Mouse (Mus musculus): ENCODE measurements around the gene Cask. TPM values are rescaled to one million over a fixed set of nuclear protein-coding genes. Genes with fewer than 3 reads are reported as not detected.

The Cask gene
- total and polyA plus RNA-seq, 3 experiments, result 9.4 to 13.3 TPM; not detected in 1

DNA sequence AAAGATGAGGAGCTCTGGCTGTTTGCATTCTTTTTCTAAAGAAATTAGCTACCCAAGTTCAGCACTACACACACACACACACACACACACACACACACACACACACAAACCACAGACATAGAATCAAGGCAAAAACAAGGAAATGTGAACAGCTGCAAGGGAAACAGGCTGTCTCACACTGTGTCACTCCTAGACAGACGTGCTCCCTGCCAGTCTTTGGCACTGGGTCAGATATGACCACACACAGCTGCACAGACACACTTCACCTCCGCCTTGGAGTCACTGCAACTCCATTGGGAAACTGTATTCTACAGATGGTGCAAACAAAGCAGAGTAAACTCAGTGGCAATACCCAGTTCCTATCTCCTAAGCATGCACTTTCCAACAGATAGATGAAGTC, 274.6 kb downstream of the Cask start:
- no peaks in the 10 kb centered on the region for H3K4me1 ChIP-seq (ENCODE audit: control insufficient read depth in 1 of 2, insufficient read depth in 2 of 2, low read length in 2 of 2)
- no peak for DNase-seq (ENCODE audit: low read depth, low spot score)
- H3K79me2 ChIP-seq (ENCODE audit: control insufficient read depth, insufficient read depth, low read length, poor library complexity), result no peaks in the 10 kb centered on the region
- 0 out of 4 replicates have a peak, but pooled peaks cover 0 to 2% of the 10 kb centered on the region in 2 experiments for H3K36me3 ChIP-seq (ENCODE audit: control insufficient read depth in 1 of 2, insufficient read depth in 2 of 2, low read length in 2 of 2)
- H3K27me3 ChIP-seq (ENCODE audit: control insufficient read depth in 1 of 2, insufficient read depth in 2 of 2, low read length in 2 of 2), result no peaks in the 10 kb centered on the region
- no peak overlapping the region for H3K4me3 ChIP-seq (ENCODE audit: control insufficient read depth in 1 of 2, insufficient read depth in 1 of 2, low read depth in 2 of 2, low read length in 2 of 2)
- no peak overlapping the region for H3K27ac ChIP-seq (ENCODE audit: control insufficient read depth, low read depth, low read length)
- H3K9me3 ChIP-seq (replicated peaks; ENCODE audit: insufficient read depth, low read length), result no peaks in the 10 kb centered on the region
- TF ChIP-seq NELFE (IDR thresholded peaks at IDR 0.05; ENCODE audit: low read depth, low read length) (no peak), MYC (IDR thresholded peaks at IDR 0.05; ENCODE audit: low read depth, low read length) (no peak), CHD2 (IDR thresholded peaks at IDR 0.05; ENCODE audit: low read length) (no peak), ELF1 (IDR thresholded peaks at IDR 0.05; ENCODE audit: low read depth, low read length) (no peak), BHLHE40 (IDR thresholded peaks at IDR 0.05; ENCODE audit: borderline replicate concordance, low read depth, low read length) (no peak), MAX (IDR thresholded peaks at IDR 0.05; ENCODE audit: low read length) (no peak), POLR2AphosphoS2 (IDR thresholded peaks at IDR 0.05; ENCODE audit: low read length) (no peak), ZC3H11A (IDR thresholded peaks at IDR 0.05; ENCODE audit: low read depth, low read length) (no peak), GATA1 (IDR thresholded peaks at IDR 0.05; ENCODE audit: low read depth, low read length) (no peak), GABPA (IDR thresholded peaks at IDR 0.05; ENCODE audit: low read depth, low read length) (no peak), POLR2AphosphoS5 (IDR thresholded peaks at IDR 0.05; ENCODE audit: borderline replicate concordance, low read depth, low read length) (no peak), ZMIZ1 (IDR thresholded peaks at IDR 0.05; ENCODE audit: low read depth, low read length) (no peak), NRF1 (IDR thresholded peaks at IDR 0.05; ENCODE audit: insufficient read depth, low read depth, low read length, poor library complexity, severe bottlenecking) (no peak), TBP (IDR thresholded peaks at IDR 0.05; ENCODE audit: low read depth, low read length) (no peak), UBTF (IDR thresholded peaks at IDR 0.05; ENCODE audit: borderline replicate concordance, insufficient read depth, low read depth, low read length) (no peak), SIN3A (IDR thresholded peaks at IDR 0.05; ENCODE audit: low read length) (no peak), MAFK (IDR thresholded peaks at IDR 0.05; ENCODE audit: borderline replicate concordance, low read depth, low read length) (no peak)
- no peak overlapping the region for H3K9ac ChIP-seq (ENCODE audit: control insufficient read depth, low read depth, low read length, poor library complexity, severe bottlenecking)

GRCm38 (mm10) chrX:13574872-13575271, 276.3 kb downstream of the Cask start:
- Histone ChIP-seq H3K79me2 (ENCODE audit: control insufficient read depth, insufficient read depth, low read length, poor library complexity) (no peaks in the 10 kb centered on the region), H3K27me3 (ENCODE audit: control insufficient read depth in 1 of 2, insufficient read depth in 2 of 2, low read length in 2 of 2) (no peaks in the 10 kb centered on the region), H3K4me3 (ENCODE audit: control insufficient read depth in 1 of 2, insufficient read depth in 1 of 2, low read depth in 2 of 2, low read length in 2 of 2) (no peak overlapping the region), H3K36me3 (ENCODE audit: control insufficient read depth in 1 of 2, insufficient read depth in 2 of 2, low read length in 2 of 2) (peaks cover 0 to 2% of the 10 kb centered on the region in 2 experiments; a peak in 1 of 4 replicates), H3K9ac (ENCODE audit: control insufficient read depth, low read depth, low read length, poor library complexity, severe bottlenecking) (no peak overlapping the region), H3K4me1 (ENCODE audit: control insufficient read depth in 1 of 2, insufficient read depth in 2 of 2, low read length in 2 of 2) (no peaks in the 10 kb centered on the region), H3K27ac (ENCODE audit: control insufficient read depth, low read depth, low read length) (no peak overlapping the region), H3K9me3 (replicated peaks; ENCODE audit: insufficient read depth, low read length) (no peaks in the 10 kb centered on the region)
- no peak for DNase-seq (ENCODE audit: low read depth, low spot score)
- TF ChIP-seq TBP (IDR thresholded peaks at IDR 0.05; ENCODE audit: low read depth, low read length) (no peak), MAFK (IDR thresholded peaks at IDR 0.05; ENCODE audit: borderline replicate concordance, low read depth, low read length) (no peak), MYB (IDR thresholded peaks at IDR 0.05; ENCODE audit: low read depth, low read length) (no peak), TAL1 (IDR thresholded peaks at IDR 0.05; ENCODE audit: low read length) (no peak), HCFC1 (IDR thresholded peaks at IDR 0.05; ENCODE audit: low read depth, low read length) (no peak)
